8 mouse cellular contexts compared by ENCODE assay signal in the genomic region with DNA sequence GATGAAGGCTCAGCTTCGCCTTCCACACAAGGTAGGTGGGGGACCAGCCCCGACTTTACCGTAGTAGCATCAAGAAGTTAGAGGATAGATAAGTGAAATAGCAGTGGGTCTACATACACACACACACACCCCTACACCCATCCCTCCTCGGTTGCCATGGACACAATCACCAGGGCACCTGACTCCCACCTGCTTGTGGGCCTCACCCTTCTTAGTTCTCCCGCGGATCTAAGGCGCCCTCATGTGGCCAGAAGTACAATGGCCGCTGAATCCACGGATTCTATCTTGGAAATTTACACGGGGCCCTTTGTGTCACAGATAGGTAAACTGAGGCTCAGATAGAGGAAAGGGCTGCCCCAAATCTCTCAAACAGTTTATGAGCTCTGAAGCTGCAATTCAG. TPM values are rescaled to one million over a fixed set of nuclear protein-coding genes. Genes with fewer than 3 reads are reported as not detected.
DNase-seq lines count a peak whose midpoint lies in the region; ATAC-seq and TF ChIP-seq lines count a peak whose summit lies in the region.

No protein-coding gene starts in this region.

- H3K4me1 ChIP-seq in G1E (ENCODE audit: insufficient read depth, low read depth, low read length): peaks cover 7% of the 10 kb centered on the region; the same call in 1 of the 2 replicates

- H3K36me3 ChIP-seq in G1E (replicated peaks): no peaks in the 10 kb centered on the region
- H3K36me3 ChIP-seq in splenic B cell, adult 2 months (ENCODE audit: control insufficient read depth, insufficient read depth, low read length, poor library complexity, severe bottlenecking): no peaks in the 10 kb centered on the region

- TF ChIP-seq CTCF in G1E (IDR thresholded peaks at IDR 0.05; ENCODE audit: low read depth, low read length): peak; percentile 38; the same call in 1 of the 2 replicates

- no peak overlapping the region for H3K4me3 ChIP-seq in G1E (ENCODE audit: low read depth, low read length)

- peak; percentile 30 for DNase-seq in gastrocnemius, postnatal 10 days
- no peak for DNase-seq in gastrocnemius, postnatal 4 days (ENCODE audit: low spot score in 2 of 2)
- peak; percentile 42 for DNase-seq in G1E (ENCODE audit: low spot score)
- peak; percentile 87 to 88 for DNase-seq in cerebellum, postnatal 14 days
- peak; percentile 65 for DNase-seq in heart, postnatal 4 days
- peak; percentile 69 to 74 for DNase-seq in kidney, postnatal 4 days
- peak; percentile 83 for DNase-seq in splenic B cell, adult 2 months (ENCODE audit: low read depth, low spot score)

- ATAC-seq in G1E (ENCODE audit: extremely low read depth, insufficient number of reproducible peaks, low FRiP score, poor library complexity, severe bottlenecking): no peak
- peak; percentile 81 for ATAC-seq in megakaryocyte-erythroid progenitor cell, adult 5-6 weeks (replicated peaks; ENCODE audit: low FRiP score, low TSS enrichment, poor library complexity, severe bottlenecking)

- H3K9me3 ChIP-seq in G1E (replicated peaks): no peaks in the 10 kb centered on the region

- peaks cover 7% of the 10 kb centered on the region; the same call in 1 of the 2 replicates for H3K27me3 ChIP-seq in G1E (ENCODE audit: insufficient read depth, low read length)
- no peaks in the 10 kb centered on the region for H3K27me3 ChIP-seq in splenic B cell, adult 2 months (ENCODE audit: control insufficient read depth, insufficient read depth, low read length, poor library complexity, severe bottlenecking)

RNA-seq across cellular contexts. Expression of a gene that starts 21.4 kb away (rescaled TPM):
- 1 to 10 TPM; 4.2 to 6.8 TPM for total RNA-seq in gastrocnemius, postnatal 10 days (2021)
- total RNA-seq in gastrocnemius, postnatal 4 days (2021): 10 to 100 TPM in 1 of 2 experiments, 1 to 10 TPM in 1; 9.5 to 11.7 TPM
- 0.60 and 3.6 TPM in 2 replicates for total RNA-seq in G1E (2014; fragmentation: Nextera tagmentation)
- 1.9 and 2.2 TPM in 2 replicates for total RNA-seq in G1E (2017)
- polyA plus RNA-seq in G1E (2012): 1.8 and 2.6 TPM in 2 replicates
- total RNA-seq in heart, postnatal 4 days (2021): 1 to 10 TPM; 8.6 to 9.4 TPM
- 0.42 and 0.49 TPM in 2 replicates for total RNA-seq in megakaryocyte-erythroid progenitor cell, adult 5-6 weeks (2014; fragmentation: Nextera tagmentation)
- total RNA-seq in megakaryocyte-erythroid progenitor cell, adult 5-6 weeks (2017): not detected in 2 replicates

RNA-seq across cellular contexts. Expression of a gene that starts 23.9 kb away (rescaled TPM):
- total RNA-seq in gastrocnemius, postnatal 10 days (2021): under 1 TPM; 0.75 to 0.86 TPM
- 1 to 10 TPM in 1 of 2 experiments, under 1 TPM in 1; 0.54 to 1.1 TPM for total RNA-seq in gastrocnemius, postnatal 4 days (2021)
- total RNA-seq in G1E (2014; fragmentation: Nextera tagmentation): 0.15 and 0.23 TPM in 2 replicates
- under 0.01 and 0.05 TPM in 2 replicates for total RNA-seq in G1E (2017)
- 0.03 TPM in 1 of 2 replicates, not detected in the other for polyA plus RNA-seq in G1E (2012)
- 1 to 10 TPM; 2.0 TPM for total RNA-seq in heart, postnatal 4 days (2021)
- 0.07 TPM in 1 of 2 replicates, not detected in the other for total RNA-seq in megakaryocyte-erythroid progenitor cell, adult 5-6 weeks (2014; fragmentation: Nextera tagmentation)
- total RNA-seq in megakaryocyte-erythroid progenitor cell, adult 5-6 weeks (2017): not detected in 2 replicates

RNA-seq across cellular contexts. Expression of a gene that starts 33.8 kb away (rescaled TPM):
- total RNA-seq in gastrocnemius, postnatal 10 days (2021): 10 to 100 TPM; 12.0 to 13.1 TPM
- 10 to 100 TPM; 11.7 to 13.9 TPM for total RNA-seq in gastrocnemius, postnatal 4 days (2021)
- total RNA-seq in G1E (2014; fragmentation: Nextera tagmentation) (8.8 and 12.6 TPM in 2 replicates), G1E (2017) (15.0 and 18.7 TPM in 2 replicates)
- 24.5 and 29.4 TPM in 2 replicates for polyA plus RNA-seq in G1E (2012)
- total RNA-seq in heart, postnatal 4 days (2021): 10 to 100 TPM; 23.8 to 25.9 TPM
- total RNA-seq in megakaryocyte-erythroid progenitor cell, adult 5-6 weeks (2014; fragmentation: Nextera tagmentation): 14.3 and 20.7 TPM in 2 replicates
- total RNA-seq in megakaryocyte-erythroid progenitor cell, adult 5-6 weeks (2017): 5.1 and 10.5 TPM in 2 replicates

RNA-seq across cellular contexts. Expression of a gene that starts 55.3 kb away (rescaled TPM):
- 100 to 1,000 TPM; 123 to 145 TPM for total RNA-seq in gastrocnemius, postnatal 10 days (2021)
- total RNA-seq in gastrocnemius, postnatal 4 days (2021): 100 to 1,000 TPM; 141 to 153 TPM
- total RNA-seq in G1E (2014; fragmentation: Nextera tagmentation) (116 and 156 TPM in 2 replicates), G1E (2017) (73.6 and 86.9 TPM in 2 replicates)
- polyA plus RNA-seq in G1E (2012): 137 and 159 TPM in 2 replicates
- total RNA-seq in heart, postnatal 4 days (2021): 100 to 1,000 TPM in 1 of 2 experiments, 10 to 100 TPM in 1; 90.4 to 104 TPM
- total RNA-seq in megakaryocyte-erythroid progenitor cell, adult 5-6 weeks (2014; fragmentation: Nextera tagmentation): 92.2 and 111 TPM in 2 replicates
- 41.1 and 49.5 TPM in 2 replicates for total RNA-seq in megakaryocyte-erythroid progenitor cell, adult 5-6 weeks (2017)

Comparison
In these comparisons a context has a peak if more than half of its experiments do, and no peak if none do; other contexts are left out.
1. DNase-seq: peak in gastrocnemius, postnatal 10 days (single experiment), G1E (single experiment), cerebellum, postnatal 14 days (2 of 2), heart, postnatal 4 days (single experiment), kidney, postnatal 4 days (2 of 2) and splenic B cell, adult 2 months (single experiment); none in gastrocnemius, postnatal 4 days (0 of 2).